Mouse (Mus musculus) MEL-GATA-1-ER (cell line): ENCODE measurements around the gene Gldc.

Experiments
- DNase-seq: peaks from one replicate; pipeline ENCODE4 v3.0.0-alpha.2; 2012; ENCODE audit warnings: low read depth; ENCODE audit errors: extremely low read depth

Gene Gldc

GRCm38 (mm10) chr19:30158189-30158588, 17.0 kb downstream of the Gldc start:
- no peak for DNase-seq

DNA sequence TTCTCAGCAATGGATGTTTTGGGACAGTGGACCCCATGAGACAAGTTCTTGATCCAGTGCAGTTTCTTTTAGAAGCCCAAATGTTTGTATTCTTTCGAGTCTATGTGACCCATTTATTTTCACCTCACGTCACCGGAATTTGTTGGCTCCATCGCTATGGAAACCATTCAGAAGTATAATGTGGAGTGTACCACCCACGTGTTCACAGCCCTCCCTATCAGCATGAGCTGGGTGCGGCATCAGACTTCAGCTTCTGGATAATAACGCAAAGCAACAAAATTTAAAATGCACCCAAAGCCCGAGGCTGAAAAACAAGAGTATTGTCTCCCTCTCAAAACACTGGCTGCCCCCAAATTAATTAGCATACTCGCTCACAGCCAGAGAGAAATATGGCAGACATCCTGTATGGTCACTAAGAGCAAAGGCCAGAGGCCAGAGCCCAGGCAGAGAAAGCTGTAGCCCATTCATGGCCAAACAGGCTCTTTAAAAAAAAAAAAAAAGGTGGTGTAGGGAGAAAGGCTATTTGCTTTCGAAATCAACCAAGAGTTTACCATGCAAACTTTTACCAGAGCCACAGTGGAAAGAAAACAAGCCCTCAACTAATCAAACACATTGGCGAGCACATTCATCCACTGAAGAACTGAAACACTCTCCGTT, 18.1 kb downstream of the Gldc start:
- no peak for DNase-seq

- DNase-seq, result no peak
Measured at GRCm38 (mm10) chr19:30153729-30154128, 21.5 kb downstream of the Gldc start.

DNA sequence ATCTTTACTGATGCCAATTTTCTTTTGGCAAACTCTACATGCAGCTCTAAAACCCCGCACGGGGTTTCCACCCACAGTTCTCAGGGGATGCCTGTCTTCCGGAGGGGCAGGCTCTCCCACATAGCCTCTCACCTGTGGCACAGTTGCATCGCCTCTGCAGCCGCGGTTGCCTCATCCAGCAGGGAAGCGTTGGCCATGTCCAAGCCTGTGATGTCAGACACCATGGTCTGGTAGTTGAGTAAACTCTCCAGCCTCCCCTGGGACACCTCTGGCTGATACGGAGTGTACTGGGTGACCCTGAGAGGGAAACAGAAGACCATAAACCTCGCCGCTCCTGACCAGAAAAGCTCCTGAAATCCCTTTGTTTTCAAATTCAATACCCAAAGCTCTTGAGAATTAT, 23.9 kb downstream of the Gldc start:
- DNase-seq, result no peak

GRCm38 (mm10) chr19:30149238-30149805, 25.9 kb downstream of the Gldc start:
- DNase-seq, result no peak

GRCm38 (mm10) chr19:30147306-30147705, 27.9 kb downstream of the Gldc start:
- DNase-seq, result no peak

DNA sequence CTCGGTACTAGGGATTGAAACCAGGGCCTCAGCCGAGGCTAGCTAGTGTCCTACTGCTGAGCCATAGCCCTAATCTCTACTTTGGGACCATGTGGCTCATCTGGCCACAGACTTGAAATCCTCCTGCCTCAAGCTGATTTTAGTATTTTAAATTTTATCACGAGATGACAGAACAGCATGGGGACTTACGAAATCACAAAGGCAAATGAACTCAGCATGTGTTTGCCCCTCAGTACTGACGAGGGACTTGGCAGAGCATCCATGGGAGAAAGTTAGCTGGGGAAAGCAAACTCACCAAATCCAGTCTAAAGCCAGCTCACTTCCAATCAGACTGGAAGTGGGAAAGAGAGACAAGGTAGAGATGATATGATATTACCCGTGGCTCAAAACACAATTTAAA, 28.5 kb downstream of the Gldc start:
- no peak for DNase-seq

GRCm38 (mm10) chr19:30145106-30145505, 30.1 kb downstream of the Gldc start:
- no peak for DNase-seq

DNA sequence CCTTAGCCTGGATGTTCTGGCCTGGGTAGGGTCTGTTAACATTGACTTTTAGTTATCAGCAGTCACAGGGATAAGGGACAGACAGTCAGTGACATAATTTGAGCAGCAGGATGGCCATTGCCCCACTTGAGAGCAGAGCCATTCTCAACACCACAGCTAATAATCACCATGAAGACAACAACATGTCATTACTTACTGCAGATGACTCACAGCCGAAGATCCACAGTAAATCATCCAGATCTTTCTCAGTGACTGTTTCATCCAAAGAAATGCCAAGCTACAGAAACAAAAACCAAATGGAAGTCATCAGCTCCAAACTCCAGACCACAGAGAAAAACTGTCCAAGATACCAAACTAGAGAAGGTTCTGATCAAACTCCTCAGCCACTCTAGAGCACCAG, 38.9 kb downstream of the Gldc start:
- DNase-seq, result no peak

GRCm38 (mm10) chr19:30128177-30128576, 47.1 kb downstream of the Gldc start:
- DNase-seq, result peak; percentile 45

DNA sequence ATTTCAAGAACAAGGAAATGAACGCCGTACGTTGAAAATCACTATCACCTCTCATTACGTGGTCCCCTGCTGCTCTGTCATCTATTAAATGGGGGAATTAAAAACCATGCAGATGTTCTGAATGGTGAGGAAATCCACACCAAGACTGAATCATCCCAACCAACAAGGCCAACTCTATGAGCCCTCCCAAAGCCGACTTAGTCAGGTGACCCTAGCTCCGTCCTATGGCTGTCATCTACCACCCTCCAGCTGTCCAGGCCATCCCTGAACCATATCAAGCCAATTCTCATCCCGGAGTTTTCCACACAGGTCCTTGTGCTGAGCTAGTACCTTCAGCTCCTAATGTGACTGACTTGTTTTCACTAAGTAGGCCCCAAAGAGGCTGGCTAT, 49.6 kb downstream of the Gldc start:
- no peak for DNase-seq

- peak; percentile 67 for DNase-seq
Measured at GRCm38 (mm10) chr19:30124999-30125669, 50.1 kb downstream of the Gldc start.

DNA sequence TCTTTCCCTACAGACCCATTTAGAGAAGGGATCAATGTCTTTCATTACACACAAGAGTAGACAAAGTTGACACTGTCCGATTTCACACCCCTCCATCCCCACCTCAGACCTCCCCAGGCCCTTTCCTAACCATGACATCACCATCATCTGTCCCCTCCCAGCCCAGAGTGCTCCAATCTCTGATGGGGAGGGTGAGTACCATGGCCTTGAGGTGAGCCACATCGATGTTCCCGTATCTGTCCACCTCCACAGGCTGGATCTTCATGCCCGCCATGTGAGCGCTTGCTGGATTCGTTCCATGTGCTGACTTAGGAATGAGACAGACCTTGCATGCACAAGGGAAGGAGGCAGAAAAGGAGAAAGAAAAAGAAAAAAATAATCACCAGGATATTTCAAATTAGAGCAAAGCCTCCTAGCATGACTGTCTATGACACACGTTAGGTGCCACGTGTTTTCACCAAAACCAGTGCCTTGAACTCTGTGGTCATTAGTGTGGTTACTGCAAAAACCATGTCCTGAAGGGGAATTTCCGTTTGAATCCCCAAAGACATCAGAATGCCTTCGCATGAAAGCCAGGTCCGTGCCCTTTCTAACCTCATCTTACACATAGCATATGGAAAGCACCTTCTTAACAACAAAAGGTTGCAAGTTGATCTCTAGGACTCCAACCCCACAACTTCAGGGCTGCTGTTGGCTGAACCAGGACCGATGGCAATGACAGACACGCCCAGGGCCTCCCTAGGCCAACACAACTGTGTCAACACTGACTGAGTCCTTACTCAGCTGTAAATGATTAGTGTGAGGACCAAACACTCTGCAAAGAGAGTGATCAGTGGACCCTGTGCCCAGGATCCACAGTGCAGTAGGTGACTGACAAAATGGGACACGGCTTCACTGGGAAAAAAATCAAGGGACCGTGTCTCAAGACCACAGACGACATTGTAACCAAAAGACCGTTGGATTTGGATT, 56.6 kb downstream of the Gldc start:
- DNase-seq, result no peak

GRCm38 (mm10) chr19:30117775-30118174, 57.5 kb downstream of the Gldc start:
- DNase-seq, result no peak

- no peak for DNase-seq
Measured at GRCm38 (mm10) chr19:30117241-30117640, 58.0 kb downstream of the Gldc start.

DNA sequence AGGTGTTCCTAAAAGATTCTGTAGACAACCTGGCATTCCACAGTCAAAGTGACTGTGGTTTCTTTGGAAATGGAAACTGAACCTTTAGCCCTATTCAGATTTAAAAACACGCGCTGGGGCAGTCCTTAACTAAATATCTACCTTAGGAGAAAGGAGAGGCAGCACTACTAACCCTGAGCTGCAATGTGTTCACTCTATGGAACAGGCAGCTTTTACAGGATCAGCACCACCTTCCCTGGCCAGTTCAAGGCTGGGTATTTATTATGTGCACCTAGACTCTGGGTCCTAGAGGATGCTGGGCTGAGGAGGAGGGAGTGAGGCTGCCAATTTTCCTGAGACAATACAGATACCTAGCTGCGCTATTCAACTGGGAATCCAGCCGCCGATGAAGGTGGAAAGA, 59.6 kb downstream of the Gldc start:
- DNase-seq, result no peak

GRCm38 (mm10) chr19:30114919-30115441, 60.2 kb downstream of the Gldc start:
- DNase-seq, result no peak

- no peak for DNase-seq
Measured at GRCm38 (mm10) chr19:30112961-30113688, 62.1 kb downstream of the Gldc start.

GRCm38 (mm10) chr19:30111421-30111820, 63.8 kb downstream of the Gldc start:
- no peak for DNase-seq

- no peak for DNase-seq
Measured at GRCm38 (mm10) chr19:30109122-30109521, 66.1 kb downstream of the Gldc start.

GRCm38 (mm10) chr19:30108616-30109015, 66.6 kb downstream of the Gldc start:
- DNase-seq, result no peak
